ENCODE assay signal across 10 mouse cellular contexts in the genomic region with DNA sequence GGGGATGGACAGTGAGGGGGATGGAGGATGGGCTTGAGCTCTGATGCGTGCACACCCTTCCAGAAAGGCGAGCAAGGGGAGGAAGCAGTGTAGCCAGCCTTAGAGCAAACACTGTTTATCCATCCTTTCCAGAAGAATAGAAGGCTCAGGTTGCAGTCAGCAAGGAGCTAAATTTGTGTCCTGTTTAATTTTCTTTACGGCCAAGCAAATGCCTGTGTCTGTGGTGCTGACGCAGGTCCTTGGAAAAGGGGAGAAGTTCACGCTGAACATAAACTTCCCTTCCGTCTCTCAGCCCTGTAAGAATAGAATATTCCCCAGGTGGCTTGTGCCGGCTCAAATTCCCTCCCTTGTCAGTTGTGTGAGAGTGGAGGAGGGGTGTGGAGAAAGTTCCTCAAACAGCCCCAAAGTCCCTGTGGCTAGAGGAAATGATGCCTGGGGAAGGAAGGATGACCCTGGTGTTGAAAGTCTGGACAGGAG. TPM values are rescaled to one million over a fixed set of nuclear protein-coding genes. Genes with fewer than 3 reads are reported as not detected.
DNase-seq lines count a peak whose midpoint lies in the region; ATAC-seq lines count a peak whose summit lies in the region.
"Had no signal": no experiment of that assay in that cellular context is flagged by ENCODE, and none has a peak within 500 bp of the region (broad histone marks: within the 10 kb centered on the region; RNA-seq: fewer than 3 reads in every experiment).

No protein-coding gene starts in this region.

- H3K36me3 ChIP-seq in lung, embryonic 16.5 days (ENCODE audit: control insufficient read depth, insufficient read depth, low read length): no peaks in the 10 kb centered on the region
- H3K36me3 ChIP-seq in limb, embryonic 10.5 days: peaks cover 72% of the 10 kb centered on the region
- H3K36me3 ChIP-seq in stomach, embryonic 15.5 days: peaks cover 16% of the 10 kb centered on the region

- H3K4me1 ChIP-seq in lung, embryonic 16.5 days (replicated peaks; ENCODE audit: control insufficient read depth, insufficient read depth, low read length): peaks cover 36% of the 10 kb centered on the region
- H3K4me1 ChIP-seq in limb, embryonic 10.5 days: peaks cover 46% of the 10 kb centered on the region
- H3K4me1 ChIP-seq in stomach, embryonic 15.5 days: peaks cover 34% of the 10 kb centered on the region

- peak; percentile 25 for ATAC-seq in lung, embryonic 16.5 days (ENCODE audit: low read depth)
- peak; percentile 48; the same call in 1 of the 2 replicates for ATAC-seq in stomach, embryonic 15.5 days (ENCODE audit: insufficient read depth, low FRiP score, low read depth)
- ATAC-seq: forebrain, postnatal 0 days had no signal

- peak; percentile 92 for DNase-seq in heart, adult 11 months
- no peak for DNase-seq in heart, postnatal 4 days
- DNase-seq in lung, postnatal 36 days: no peak
- DNase-seq in limb, embryonic 10.5 days (ENCODE audit: low spot score): no peak
- DNase-seq in frontal cortex, postnatal 14 days (ENCODE audit: low spot score in 2 of 2): no peak
- no peak for DNase-seq in cerebellum, adult 9-11 months
- DNase-seq: cerebellum, adult 11 months; forebrain, postnatal 0 days had no signal

- WGBS in lung, embryonic 16.5 days: 5% methylated on average over 7 of the region's 7 CpGs
- WGBS in limb, embryonic 10.5 days: 13% methylated on average over 7 of the region's 7 CpGs
- 7% methylated on average over 7 of the region's 7 CpGs for WGBS in stomach, embryonic 15.5 days

- H3K27ac ChIP-seq in lung, embryonic 16.5 days (ENCODE audit: low read length): peak overlapping the region; percentile 86
- H3K27ac ChIP-seq in limb, embryonic 10.5 days: peak overlapping the region; percentile 72
- peak overlapping the region; percentile 83 for H3K27ac ChIP-seq in stomach, embryonic 15.5 days

- 0 out of 2 replicates have a peak overlapping the region, but pooled peaks have one; percentile 18 for H3K4me2 ChIP-seq in lung, embryonic 16.5 days (ENCODE audit: low read depth, low read length)
- H3K4me2 ChIP-seq in stomach, embryonic 15.5 days: peak overlapping the region; percentile 6; the same call in 1 of the 2 replicates

- no peaks in the 10 kb centered on the region for H3K9me3 ChIP-seq in lung, embryonic 16.5 days (ENCODE audit: control insufficient read depth, low read length)
- H3K9me3 ChIP-seq in limb, embryonic 10.5 days (replicated peaks): no peaks in the 10 kb centered on the region
- H3K9me3 ChIP-seq in stomach, embryonic 15.5 days: no peaks in the 10 kb centered on the region

- no peak overlapping the region for H3K4me3 ChIP-seq in lung, embryonic 16.5 days (ENCODE audit: low read length)
- no peak overlapping the region for H3K4me3 ChIP-seq in limb, embryonic 10.5 days
- no peak overlapping the region for H3K4me3 ChIP-seq in stomach, embryonic 15.5 days (replicated peaks)

- H3K27me3 ChIP-seq in lung, embryonic 16.5 days (ENCODE audit: control insufficient read depth, insufficient read depth, low read depth, low read length): no peaks in the 10 kb centered on the region
- no peaks in the 10 kb centered on the region for H3K27me3 ChIP-seq in limb, embryonic 10.5 days (ENCODE audit: low read depth, poor library complexity, severe bottlenecking)
- no peaks in the 10 kb centered on the region for H3K27me3 ChIP-seq in stomach, embryonic 15.5 days (replicated peaks)

- H3K9ac ChIP-seq in lung, embryonic 16.5 days (ENCODE audit: low read length): no peak overlapping the region
- no peak overlapping the region for H3K9ac ChIP-seq in stomach, embryonic 15.5 days
- H3K9ac ChIP-seq: forebrain, postnatal 0 days had no signal

RNA-seq across cellular contexts. Expression of a gene that starts 24.9 kb away (rescaled TPM):
- total RNA-seq in heart, postnatal 4 days (2021): 10 to 100 TPM; 20.0 to 24.1 TPM
- polyA plus RNA-seq in lung, embryonic 16.5 days (2015; fragmentation: Nextera tagmentation; extraction: Ambion mirVana): 175 and 183 TPM in 2 replicates
- 26.3 and 38.9 TPM in 2 replicates for polyA plus RNA-seq in limb, embryonic 10.5 days (2016; fragmentation: Nextera tagmentation; extraction: Ambion mirVana)
- 158 and 165 TPM in 2 replicates for polyA plus RNA-seq in stomach, embryonic 15.5 days (2015; fragmentation: Nextera tagmentation; extraction: Ambion mirVana)
